ENCODE assay signal across 8 mouse cellular contexts in genomic region chr2:152672166-152672565, GRCm38 (mm10). TPM values are rescaled to one million over a fixed set of nuclear protein-coding genes. Genes with fewer than 3 reads are reported as not detected.
DNase-seq lines count a peak whose midpoint lies in the region; ATAC-seq lines count a peak whose summit lies in the region.

No protein-coding gene starts in this region.

- no peaks in the 10 kb centered on the region for H3K9me3 ChIP-seq in heart, embryonic 15.5 days (replicated peaks)
- no peaks in the 10 kb centered on the region for H3K9me3 ChIP-seq in embryonic facial prominence, embryonic 11.5 days (replicated peaks; ENCODE audit: control insufficient read depth, low read length)
- no peaks in the 10 kb centered on the region for H3K9me3 ChIP-seq in hindbrain, embryonic 15.5 days
- H3K9me3 ChIP-seq in midbrain, embryonic 13.5 days = no peaks in the 10 kb centered on the region

- no peak for ATAC-seq in heart, embryonic 15.5 days (replicated peaks; ENCODE audit: insufficient number of reproducible peaks, insufficient read depth, low FRiP score, low read depth)
- no peak for ATAC-seq in embryonic facial prominence, embryonic 11.5 days (replicated peaks; ENCODE audit: insufficient number of reproducible peaks, low FRiP score, low TSS enrichment, low read depth)
- no peak for ATAC-seq in hindbrain, embryonic 15.5 days (ENCODE audit: low FRiP score, low read depth)
- ATAC-seq in midbrain, embryonic 13.5 days = no peak

- 78% methylated on average over 12 of the region's 12 CpGs for WGBS in heart, embryonic 15.5 days
- WGBS in embryonic facial prominence, embryonic 11.5 days = 84% methylated on average over 12 of the region's 12 CpGs
- WGBS in hindbrain, embryonic 15.5 days = 74% methylated on average over 12 of the region's 12 CpGs
- 87% methylated on average over 12 of the region's 12 CpGs for WGBS in midbrain, embryonic 13.5 days

- H3K36me3 ChIP-seq in heart, embryonic 15.5 days = peaks cover 27% of the 10 kb centered on the region
- H3K36me3 ChIP-seq in embryonic facial prominence, embryonic 11.5 days (replicated peaks; ENCODE audit: control insufficient read depth, insufficient read depth, low read depth, low read length) = no peaks in the 10 kb centered on the region; the same call in none of the 2 replicates
- H3K36me3 ChIP-seq in hindbrain, embryonic 15.5 days = peaks cover 31% of the 10 kb centered on the region
- peaks cover 44% of the 10 kb centered on the region for H3K36me3 ChIP-seq in midbrain, embryonic 13.5 days

- no peak for DNase-seq in heart, postnatal 25 days (ENCODE audit: low spot score)
- no peak for DNase-seq in embryonic facial prominence, embryonic 11.5 days (ENCODE audit: low spot score)
- DNase-seq in spleen, postnatal 36 days (ENCODE audit: low spot score in 2 of 2) = no peak
- no peak for DNase-seq in left cerebral cortex, adult 11 months (ENCODE audit: low spot score)
- DNase-seq in frontal cortex, postnatal 14 days (ENCODE audit: low spot score in 2 of 2) = no peak

- H3K9ac ChIP-seq in heart, embryonic 15.5 days = peak overlapping the region; percentile 83; the same call in 1 of the 2 replicates
- peak overlapping the region; percentile 19; the same call in 1 of the 2 replicates for H3K9ac ChIP-seq in embryonic facial prominence, embryonic 11.5 days (replicated peaks; ENCODE audit: low read length)
- peak overlapping the region; percentile 90 for H3K9ac ChIP-seq in hindbrain, embryonic 15.5 days
- H3K9ac ChIP-seq in midbrain, embryonic 13.5 days (replicated peaks) = peak overlapping the region; percentile 100

- H3K27ac ChIP-seq in heart, embryonic 15.5 days = no peak overlapping the region
- no peak overlapping the region for H3K27ac ChIP-seq in embryonic facial prominence, embryonic 11.5 days (replicated peaks; ENCODE audit: low read depth, low read length)
- H3K27ac ChIP-seq in hindbrain, embryonic 15.5 days (replicated peaks) = peak overlapping the region; percentile 97; the same call in 1 of the 2 replicates
- peak overlapping the region; percentile 35; the same call in 1 of the 2 replicates for H3K27ac ChIP-seq in midbrain, embryonic 13.5 days

- H3K4me1 ChIP-seq in heart, embryonic 15.5 days (replicated peaks) = peaks cover 51% of the 10 kb centered on the region
- peaks cover 7% of the 10 kb centered on the region for H3K4me1 ChIP-seq in embryonic facial prominence, embryonic 11.5 days (ENCODE audit: control insufficient read depth, insufficient read depth, low read length)
- peaks cover 41% of the 10 kb centered on the region for H3K4me1 ChIP-seq in hindbrain, embryonic 15.5 days (replicated peaks)
- peaks cover 47% of the 10 kb centered on the region for H3K4me1 ChIP-seq in midbrain, embryonic 13.5 days (replicated peaks)

- H3K27me3 ChIP-seq in heart, embryonic 15.5 days = no peaks in the 10 kb centered on the region
- no peaks in the 10 kb centered on the region for H3K27me3 ChIP-seq in embryonic facial prominence, embryonic 11.5 days (ENCODE audit: control insufficient read depth, insufficient read depth, low read length)
- H3K27me3 ChIP-seq in hindbrain, embryonic 15.5 days = no peaks in the 10 kb centered on the region
- H3K27me3 ChIP-seq in midbrain, embryonic 13.5 days = no peaks in the 10 kb centered on the region

- peak overlapping the region; percentile 85 for H3K4me2 ChIP-seq in heart, embryonic 15.5 days
- H3K4me2 ChIP-seq in embryonic facial prominence, embryonic 11.5 days (ENCODE audit: low read depth, low read length) = peak overlapping the region; percentile 79; the same call in 1 of the 2 replicates
- H3K4me2 ChIP-seq in hindbrain, embryonic 15.5 days = peak overlapping the region; percentile 92
- peak overlapping the region; percentile 93 for H3K4me2 ChIP-seq in midbrain, embryonic 13.5 days (replicated peaks)

- peak overlapping the region; percentile 71 for H3K4me3 ChIP-seq in heart, embryonic 15.5 days
- H3K4me3 ChIP-seq in embryonic facial prominence, embryonic 11.5 days (ENCODE audit: low read depth, low read length) = no peak overlapping the region
- H3K4me3 ChIP-seq in hindbrain, embryonic 15.5 days = peak overlapping the region; percentile 89
- peak overlapping the region; percentile 100 for H3K4me3 ChIP-seq in midbrain, embryonic 13.5 days (replicated peaks)

- intact Hi-C loops in heart, postnatal 25 days (cut with DNase I) = no loop called here

RNA-seq across cellular contexts. Expression of gene H13, which starts 2.9 kb away (rescaled TPM):
- polyA plus RNA-seq in heart, embryonic 15.5 days (2015; fragmentation: Nextera tagmentation; extraction: Ambion mirVana) = 70.6 and 86.1 TPM in 2 replicates
- 10 to 100 TPM; 35.1 to 38.5 TPM for total RNA-seq in heart, postnatal 25 days (2021)
- 115 and 118 TPM in 2 replicates for polyA plus RNA-seq in embryonic facial prominence, embryonic 11.5 days (2014; fragmentation: Nextera tagmentation; extraction: Ambion mirVana)
- polyA plus RNA-seq in hindbrain, embryonic 15.5 days (2015; fragmentation: Nextera tagmentation; extraction: Ambion mirVana) = 166 and 177 TPM in 2 replicates
- 171 and 181 TPM in 2 replicates for polyA plus RNA-seq in midbrain, embryonic 13.5 days (2015; fragmentation: Nextera tagmentation; extraction: Ambion mirVana)

RNA-seq across cellular contexts. Expression of gene Mcts2, which starts 14.7 kb away (rescaled TPM):
- 18.9 and 20.3 TPM in 2 replicates for polyA plus RNA-seq in heart, embryonic 15.5 days (2015; fragmentation: Nextera tagmentation; extraction: Ambion mirVana)
- total RNA-seq in heart, postnatal 25 days (2021) = 10 to 100 TPM; 17.7 to 18.5 TPM
- polyA plus RNA-seq in embryonic facial prominence, embryonic 11.5 days (2014; fragmentation: Nextera tagmentation; extraction: Ambion mirVana) = 40.6 and 45.1 TPM in 2 replicates
- 32.6 and 37.3 TPM in 2 replicates for polyA plus RNA-seq in hindbrain, embryonic 15.5 days (2015; fragmentation: Nextera tagmentation; extraction: Ambion mirVana)
- polyA plus RNA-seq in midbrain, embryonic 13.5 days (2015; fragmentation: Nextera tagmentation; extraction: Ambion mirVana) = 42.7 and 44.1 TPM in 2 replicates

RNA-seq across cellular contexts. Expression of gene Rem1, which starts 45.4 kb away (rescaled TPM):
- polyA plus RNA-seq in heart, embryonic 15.5 days (2015; fragmentation: Nextera tagmentation; extraction: Ambion mirVana) = 12.1 and 12.7 TPM in 2 replicates
- 1 to 10 TPM; 7.7 to 8.5 TPM for total RNA-seq in heart, postnatal 25 days (2021)
- polyA plus RNA-seq in embryonic facial prominence, embryonic 11.5 days (2014; fragmentation: Nextera tagmentation; extraction: Ambion mirVana) = 0.36 and 0.91 TPM in 2 replicates
- polyA plus RNA-seq in hindbrain, embryonic 15.5 days (2015; fragmentation: Nextera tagmentation; extraction: Ambion mirVana) = 0.52 and 0.72 TPM in 2 replicates
- 0.15 and 0.27 TPM in 2 replicates for polyA plus RNA-seq in midbrain, embryonic 13.5 days (2015; fragmentation: Nextera tagmentation; extraction: Ambion mirVana)

RNA-seq across cellular contexts. Expression of gene Defb25, which starts 49.3 kb away (rescaled TPM):
- 0.77 and 0.86 TPM in 2 replicates for polyA plus RNA-seq in heart, embryonic 15.5 days (2015; fragmentation: Nextera tagmentation; extraction: Ambion mirVana)
- total RNA-seq in heart, postnatal 25 days (2021) = not detected
- not detected in 2 replicates for polyA plus RNA-seq in embryonic facial prominence, embryonic 11.5 days (2014; fragmentation: Nextera tagmentation; extraction: Ambion mirVana)
- not detected in 2 replicates for polyA plus RNA-seq in hindbrain, embryonic 15.5 days (2015; fragmentation: Nextera tagmentation; extraction: Ambion mirVana)
- polyA plus RNA-seq in midbrain, embryonic 13.5 days (2015; fragmentation: Nextera tagmentation; extraction: Ambion mirVana) = not detected in 2 replicates

Comparison
In these comparisons a context has a peak if more than half of its experiments do, and no peak if none do; other contexts are left out.
1. H3K27ac ChIP-seq: peak in hindbrain, embryonic 15.5 days (single experiment) and midbrain, embryonic 13.5 days (single experiment); none in heart, embryonic 15.5 days (single experiment) and embryonic facial prominence, embryonic 11.5 days (single experiment).
2. H3K9ac ChIP-seq: peak in every context shown above with its lines; median percentile 100 in midbrain, embryonic 13.5 days; 90 in hindbrain, embryonic 15.5 days; 83 in heart, embryonic 15.5 days; 19 in embryonic facial prominence, embryonic 11.5 days.
3. Peak in every context shown above with its lines, with median percentiles within 50 percentile points of each other: H3K4me2 ChIP-seq.